Mouse (Mus musculus) granulocyte monocyte progenitor cell, adult 5-6 weeks (primary cell): ENCODE results near the gene Mif4gd. TPM values are rescaled to one million over a fixed set of nuclear protein-coding genes. Genes with fewer than 3 reads are reported as not detected.

Experiments
- ATAC-seq: replicated peaks from 2 replicates; pipeline ENCODE4 v1.8.0; 2016; ENCODE audit warnings: mild to moderate bottlenecking, moderate TSS enrichment, inconsistent platforms; ENCODE audit not compliant: poor library complexity, severe bottlenecking
- total RNA-seq, 2 experiments: library from RNA; stranded (forward) in 1 of 2; stranded (reverse) in 1 of 2; fragments of 200-712, 200-1000 nt in 1 of 2; fragments of >200 nt in 1 of 2; fragmentation: Nextera tagmentation in 1 of 2; gene quantifications; 2 replicates each; pipeline ENCODE4 v1.2.3; 2014 to 2017

Mif4gd gene
- total RNA-seq, 2 experiments from 2014 or later: 18.9 to 29.5 TPM

DNA sequence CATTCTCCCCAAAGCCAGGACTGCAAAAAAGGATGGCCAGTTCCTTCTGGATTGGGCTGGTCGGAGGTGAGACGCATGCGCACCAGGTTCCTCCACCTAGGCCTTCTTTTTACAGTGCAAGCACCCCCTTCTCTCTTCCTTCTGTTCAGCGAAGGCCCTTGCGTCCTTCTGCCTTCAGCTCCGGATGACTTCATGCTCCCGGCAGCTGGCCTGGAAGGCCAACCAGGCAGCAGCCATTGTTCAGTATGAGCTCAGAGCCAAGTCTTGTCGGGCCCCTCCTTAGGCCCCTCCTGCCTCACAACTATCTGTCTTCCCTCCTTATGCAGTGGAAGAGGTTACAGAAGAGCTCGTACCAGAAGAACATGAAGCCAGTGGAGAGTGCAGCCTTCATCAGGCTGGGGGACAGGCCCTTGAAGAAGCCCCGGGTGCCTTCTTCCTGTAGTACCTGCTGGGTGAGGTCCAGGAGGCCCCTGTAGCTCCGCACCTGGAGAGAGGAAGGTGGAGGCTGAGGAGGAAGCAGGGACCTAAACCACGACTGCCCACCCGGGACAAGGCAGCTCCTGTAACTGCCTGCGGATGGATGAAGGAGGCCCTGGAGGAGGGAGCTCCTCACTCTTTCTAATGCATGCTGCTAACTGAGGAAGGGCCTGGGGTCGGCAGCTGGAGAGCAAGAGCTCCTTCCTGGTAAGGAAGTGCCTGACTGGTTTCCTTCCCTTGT lies 2.5 kb upstream of the Mif4gd start:
- no peak for ATAC-seq

DNA sequence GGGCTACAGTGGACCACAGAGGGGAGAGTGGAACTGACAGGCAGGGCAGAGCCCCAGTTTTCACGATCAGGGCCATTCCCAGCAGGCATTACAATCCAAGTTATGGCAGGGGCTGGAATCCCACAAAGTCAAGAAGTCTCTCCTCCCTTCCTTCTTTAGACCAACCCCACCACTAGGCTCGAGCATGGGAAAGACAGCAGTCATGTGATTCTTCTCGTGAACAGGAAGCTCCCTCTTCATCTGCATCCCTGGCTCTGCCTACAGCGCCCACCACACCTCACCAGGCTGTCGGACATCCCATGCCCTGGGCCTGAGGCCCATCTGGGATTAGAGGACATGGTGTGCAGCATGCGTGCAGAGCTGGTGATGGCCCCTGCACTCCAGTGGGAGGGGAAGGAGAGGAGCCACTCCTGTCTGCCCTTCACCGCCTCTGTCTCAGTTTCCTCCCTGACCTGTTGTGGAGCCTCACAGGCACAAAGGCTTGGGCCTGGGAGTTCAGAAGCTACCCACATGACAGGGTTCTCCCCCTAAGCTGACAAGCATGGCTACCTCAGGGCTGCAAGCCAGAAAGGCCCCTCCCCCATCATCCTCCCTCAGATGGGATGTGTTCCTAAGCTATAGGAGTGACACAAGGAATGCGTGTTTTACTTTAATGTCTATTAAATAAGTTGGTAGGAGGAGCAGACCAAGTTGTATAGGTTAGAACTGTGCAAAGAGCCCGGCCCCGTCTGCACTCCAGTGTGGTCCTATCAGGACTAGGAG lies 1.8 kb upstream of the Mif4gd start:
- no peak for ATAC-seq

DNA sequence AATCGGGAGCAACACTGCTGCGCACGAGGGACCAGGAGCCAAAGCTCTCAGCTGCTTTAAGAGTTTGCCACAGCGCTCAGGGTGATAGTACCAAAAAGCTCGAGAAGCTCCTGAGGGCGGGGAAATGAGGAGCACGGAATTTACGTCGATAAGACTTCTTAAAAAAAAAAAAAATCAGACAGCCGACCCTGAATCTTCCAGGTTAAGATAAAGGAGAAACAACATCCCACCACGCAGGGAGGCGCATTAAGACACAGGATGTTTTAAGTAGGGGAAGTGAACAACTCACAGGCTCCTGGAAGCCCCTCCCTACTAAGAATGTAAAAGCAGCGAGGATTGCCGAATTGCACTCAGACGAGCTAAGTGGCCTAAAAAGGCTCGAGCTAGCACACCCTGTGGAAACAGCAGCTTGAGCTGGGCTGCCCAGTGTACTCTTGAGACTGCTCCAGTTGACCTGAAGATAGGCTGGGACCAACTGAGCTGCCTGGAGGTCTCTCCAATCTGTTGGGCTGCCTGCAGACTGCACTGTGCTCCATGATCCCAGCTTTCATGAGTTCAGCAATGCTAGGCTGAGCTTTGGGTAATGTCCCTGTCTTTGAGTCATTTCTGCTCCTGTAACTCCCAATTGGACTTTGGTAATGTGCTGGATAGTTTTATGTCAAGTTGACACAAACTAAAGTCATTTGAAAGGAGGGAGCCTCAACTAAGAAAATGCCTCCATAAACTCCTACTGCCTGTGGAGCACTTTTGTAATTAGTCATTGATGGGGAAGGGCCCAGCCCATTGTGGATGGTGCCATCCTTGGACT lies 573 bp upstream of the Mif4gd start:
- peak; percentile 60 for ATAC-seq

DNA sequence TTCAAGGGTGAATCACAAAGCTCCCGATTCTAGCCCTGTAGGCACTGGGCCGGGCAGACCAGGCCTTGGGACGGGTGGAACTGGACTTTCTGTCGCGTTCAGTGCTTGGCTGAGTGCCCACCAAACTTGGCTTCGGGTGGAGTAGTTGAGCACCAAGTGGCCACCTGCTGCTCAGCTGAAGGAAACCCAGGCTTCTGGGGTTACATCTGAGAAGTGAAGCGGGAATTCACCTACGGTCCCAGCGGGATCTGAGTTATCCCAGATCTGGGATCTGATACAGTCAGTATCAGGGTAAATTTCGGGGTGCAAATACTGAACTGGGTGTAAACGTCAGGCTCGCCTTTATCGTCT lies 735 bp downstream of the Mif4gd start:
- no peak for ATAC-seq

DNA sequence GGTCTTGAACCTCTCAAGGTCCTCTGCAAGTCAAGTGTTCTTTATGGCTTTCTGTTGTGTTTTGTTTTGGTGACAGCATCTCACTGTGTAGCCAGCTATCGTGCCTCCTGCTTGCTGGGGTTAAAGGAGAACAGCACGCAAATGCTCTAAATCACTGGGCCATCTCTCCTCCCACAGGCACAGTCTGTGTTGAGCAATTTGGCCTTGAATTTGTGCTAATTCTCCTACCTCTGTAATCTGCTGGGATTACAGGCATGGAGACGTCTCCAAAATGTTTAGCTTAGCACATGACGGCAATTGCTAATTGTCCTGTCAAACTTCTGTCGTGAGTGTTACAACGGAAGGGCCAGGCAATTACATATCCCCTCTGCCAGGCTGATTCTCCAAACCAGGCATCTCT lies 1.6 kb downstream of the Mif4gd start:
- no peak for ATAC-seq

DNA sequence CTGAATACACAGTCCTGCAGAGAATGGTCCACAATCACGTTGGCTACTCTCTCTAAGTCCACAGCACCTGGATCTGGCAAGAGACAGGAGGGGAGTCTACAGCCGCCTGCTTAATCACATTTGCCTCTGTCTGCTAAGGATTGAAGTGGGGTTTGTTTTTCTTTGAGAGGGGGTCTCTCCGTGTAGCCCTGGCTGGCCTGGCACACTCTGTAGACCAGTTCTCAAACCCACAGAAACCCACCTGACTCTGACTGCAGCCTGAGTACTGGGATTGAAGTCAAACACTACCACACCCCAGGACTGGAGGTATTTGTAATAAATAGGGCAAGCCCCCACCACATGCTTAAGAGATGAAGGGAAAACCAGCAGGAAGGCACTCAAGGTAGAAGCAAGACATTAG lies 3.2 kb downstream of the Mif4gd start:
- no peak for ATAC-seq

DNA sequence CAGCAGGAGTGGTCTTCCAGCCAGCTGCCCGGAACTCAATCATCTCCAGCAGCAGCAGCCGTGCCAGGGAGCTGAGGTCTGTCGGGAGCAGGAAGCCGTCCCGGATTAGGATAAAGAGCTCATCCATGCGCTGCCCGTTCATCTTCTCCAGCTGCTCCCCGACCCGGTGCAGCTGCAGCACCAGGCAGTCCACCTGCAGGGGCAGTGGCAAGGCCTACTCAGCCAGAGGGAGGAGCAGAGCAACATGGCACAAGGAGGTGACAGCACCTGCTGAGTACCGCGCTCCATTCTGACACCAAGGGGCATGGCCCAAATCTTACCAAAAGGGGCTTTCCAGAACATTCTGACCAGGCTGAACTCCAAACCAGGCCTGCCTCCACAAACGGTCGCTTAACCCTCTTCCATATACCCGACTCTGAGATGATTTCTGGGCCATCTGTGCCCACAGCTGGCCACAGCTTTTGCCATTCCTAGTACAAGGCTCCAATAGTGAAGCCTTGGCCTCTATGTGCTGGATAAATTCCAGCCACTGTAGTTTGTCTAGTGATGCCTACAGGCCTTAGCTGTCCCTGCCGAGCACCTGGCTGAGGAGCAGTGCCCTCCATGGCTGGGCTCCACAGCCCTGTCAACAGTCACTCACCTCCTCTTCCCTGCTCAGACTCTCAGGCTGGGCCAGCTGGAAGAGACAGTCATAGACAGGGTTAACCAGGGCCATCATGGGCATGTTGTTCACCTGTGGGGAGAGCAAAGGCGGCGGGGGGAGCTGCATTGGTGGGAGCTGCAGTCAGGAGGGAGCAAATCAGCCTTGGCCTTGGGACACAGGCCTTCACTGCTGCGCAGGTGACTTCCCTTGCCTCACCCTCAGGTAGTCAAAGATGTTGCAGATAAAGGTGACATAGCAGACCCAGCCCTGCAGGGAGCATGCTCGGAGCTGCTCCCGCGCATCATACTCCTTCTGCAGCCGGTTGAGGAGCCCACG lies 4.1 kb downstream of the Mif4gd start:
- ATAC-seq: no peak

DNA sequence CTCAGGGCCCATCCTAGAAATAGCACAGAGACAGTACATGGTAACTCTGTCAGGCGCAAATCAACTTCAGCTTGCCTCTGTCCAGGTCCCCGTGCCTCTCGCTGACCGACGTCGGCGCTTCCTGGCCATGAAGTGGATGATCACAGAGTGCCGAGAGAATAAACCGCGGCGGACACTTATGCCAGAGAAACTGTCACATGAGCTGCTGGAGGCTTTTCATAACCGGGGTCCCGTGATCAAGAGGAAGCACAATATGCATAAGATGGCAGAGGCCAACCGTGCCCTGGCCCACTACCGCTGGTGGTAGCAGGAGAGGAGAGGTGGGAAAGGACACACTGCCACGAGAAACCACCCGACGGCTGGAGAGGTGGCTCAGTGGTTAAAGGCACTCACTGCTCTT lies 6.0 kb downstream of the Mif4gd start:
- ATAC-seq: no peak

DNA sequence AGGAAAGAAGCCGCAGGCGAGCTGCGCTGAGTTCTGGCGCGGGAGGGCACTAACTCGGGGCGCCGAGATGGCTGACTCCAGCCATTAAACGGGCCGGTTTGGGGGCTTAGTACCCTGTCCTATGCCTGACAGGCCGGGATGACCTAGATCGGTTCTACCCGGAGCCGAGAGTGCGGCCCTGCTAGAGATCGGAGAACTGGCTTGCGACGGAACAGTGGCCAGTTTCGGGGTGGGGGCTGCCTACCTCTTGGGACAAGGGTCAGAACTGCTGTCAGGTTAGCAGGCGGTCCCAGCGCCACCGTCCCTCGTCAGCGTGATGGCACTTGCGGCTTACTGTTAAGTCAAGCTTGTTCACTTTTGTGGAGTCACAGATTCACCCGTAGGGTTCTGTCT lies 8.5 kb downstream of the Mif4gd start:
- 0 out of 2 replicates have a peak, but pooled peaks have one; percentile 7 for ATAC-seq

DNA sequence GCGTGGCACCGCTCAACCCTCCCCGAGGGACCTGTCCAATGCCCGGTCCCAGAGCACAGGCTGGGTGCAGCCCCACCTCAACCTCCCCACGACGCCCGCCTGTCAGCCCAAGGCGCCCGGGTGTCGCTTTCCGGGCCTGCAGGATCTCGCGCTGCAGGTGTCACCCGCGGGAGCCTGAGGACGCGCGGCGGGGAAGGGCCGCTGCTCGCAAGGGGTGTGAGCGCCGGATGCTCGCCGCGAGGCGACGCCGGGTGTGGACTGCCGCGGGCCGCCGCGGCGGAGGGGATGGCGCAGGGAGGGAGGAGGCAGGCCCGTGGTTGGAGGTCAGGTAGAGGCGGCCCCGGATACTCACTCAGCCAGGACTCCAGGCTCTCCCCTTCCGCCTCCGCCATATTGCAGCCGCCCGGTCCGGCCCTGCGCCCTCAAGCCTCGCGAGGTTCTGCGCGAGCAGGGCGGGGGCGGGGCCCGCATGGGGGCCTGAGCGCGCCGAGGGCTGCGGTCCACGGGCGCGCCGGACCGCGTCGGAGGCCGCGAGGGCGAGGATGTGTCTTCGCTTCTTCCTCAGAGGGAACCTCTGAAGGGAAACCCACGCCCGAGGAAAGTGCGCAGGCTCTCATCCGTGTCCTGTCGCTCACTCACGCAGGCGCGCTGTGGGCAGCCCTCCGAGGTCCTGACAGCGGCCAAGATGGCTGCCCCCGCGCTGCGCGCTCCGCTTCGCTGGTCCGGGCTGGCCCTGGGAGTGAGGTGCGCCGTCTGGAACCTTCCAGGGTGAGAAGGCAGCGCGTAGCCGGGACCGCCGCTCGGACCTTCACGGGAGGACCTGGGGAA lies 9.1 kb downstream of the Mif4gd start, which contains the start of the genes Mrps7 and Gga3:
Gene Mrps7 (plus strand): TSS at position 450 of the 828 bp plus-strand sequence.
Gene Gga3 (minus strand): TSS at position 576 of the 828 bp plus-strand sequence.
- ATAC-seq: peak; percentile 87

DNA sequence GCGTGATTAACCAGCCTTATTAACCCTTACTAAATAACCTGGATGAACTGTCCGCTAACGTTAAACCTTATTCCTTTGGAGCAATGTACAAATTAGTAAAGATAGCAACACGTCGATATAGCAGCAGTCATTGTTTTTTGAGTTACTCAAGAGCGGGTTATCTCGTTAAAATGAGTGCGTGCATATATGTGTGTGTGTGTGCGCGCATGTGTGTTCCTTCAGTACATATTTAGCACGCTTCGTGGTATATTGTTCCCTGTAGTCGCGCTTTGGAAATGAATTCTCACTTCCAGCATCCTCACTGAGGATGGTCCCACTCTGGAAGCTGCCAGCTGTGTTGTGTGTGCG lies 9.7 kb downstream of the Mif4gd start:
- ATAC-seq: no peak

DNA sequence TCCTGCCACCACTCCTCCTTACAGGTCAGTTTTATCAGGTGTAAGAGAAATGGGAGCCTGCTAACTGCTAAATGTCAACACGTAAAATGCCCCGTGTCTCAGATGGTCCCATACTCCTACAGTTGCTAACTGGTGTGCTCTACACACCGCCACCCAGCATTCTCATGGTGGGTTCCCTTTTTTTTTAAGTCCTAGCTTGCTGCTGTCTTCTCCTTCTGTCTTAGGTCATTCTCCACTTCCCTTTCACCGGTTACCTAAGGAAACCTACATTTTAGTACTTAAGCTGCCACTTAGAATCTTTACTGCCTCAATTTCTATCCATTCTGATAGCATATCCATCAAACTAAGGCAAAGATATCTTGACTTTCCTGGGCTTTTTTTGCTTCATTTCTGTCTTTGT lies 11.6 kb downstream of the Mif4gd start:
- peak; percentile 29 for ATAC-seq

DNA sequence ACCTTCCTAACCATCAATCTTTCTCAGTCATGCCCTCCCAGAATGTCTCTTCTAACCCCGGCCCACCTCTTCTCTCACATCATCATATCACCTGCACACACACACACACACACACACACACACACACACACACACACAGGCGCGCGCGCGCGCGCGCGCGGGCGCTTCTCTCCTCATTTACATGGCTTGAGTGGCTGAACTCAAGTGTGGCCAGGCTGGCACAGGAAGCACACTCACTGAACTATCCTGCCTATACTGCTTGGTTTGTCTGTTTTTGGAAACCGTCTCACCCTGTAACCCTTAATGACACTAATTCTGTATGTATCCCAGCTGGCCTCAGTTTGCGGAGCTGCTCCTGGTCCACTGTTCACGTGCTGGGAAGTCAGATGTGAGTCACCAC lies 12.0 kb downstream of the Mif4gd start:
- ATAC-seq: no peak

DNA sequence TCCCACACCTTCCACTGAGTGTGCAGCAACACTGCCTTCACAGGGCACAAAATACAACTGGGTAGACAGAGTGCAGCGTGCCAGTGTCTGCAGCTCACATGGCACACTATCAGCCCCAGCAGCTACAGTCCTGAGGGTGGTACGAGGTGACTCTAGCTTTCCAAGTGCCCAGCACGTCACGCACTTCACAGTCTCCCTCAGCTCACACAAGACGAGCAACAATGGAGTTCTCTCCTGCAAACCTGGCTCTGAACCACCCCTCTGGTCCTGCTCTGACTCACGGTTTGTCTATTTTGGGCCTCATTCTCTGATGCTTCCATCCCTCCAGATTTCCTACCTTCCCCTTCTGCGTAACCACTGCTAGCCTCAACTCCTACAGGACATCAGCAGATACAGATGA lies 13.0 kb downstream of the Mif4gd start:
- no peak for ATAC-seq

DNA sequence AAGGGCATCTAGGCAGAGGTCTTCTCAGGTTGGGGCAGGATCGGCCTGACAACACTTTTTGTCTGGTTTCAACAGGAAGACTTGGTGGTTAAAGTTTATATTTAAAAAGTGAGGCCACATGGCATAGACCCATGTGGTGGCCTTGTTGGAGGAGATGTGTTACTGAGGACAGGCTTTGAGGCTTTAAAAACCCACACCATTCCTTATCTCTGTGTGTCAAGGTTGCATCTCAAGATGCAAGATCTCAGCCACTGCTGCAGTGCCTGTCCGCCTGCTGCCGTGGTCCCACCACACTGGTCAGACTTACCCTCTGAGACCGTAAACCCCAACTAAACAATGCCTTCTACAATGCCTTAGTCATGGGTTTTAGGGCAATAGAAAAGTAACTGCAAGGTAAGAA lies 14.5 kb downstream of the Mif4gd start:
- no peak for ATAC-seq

DNA sequence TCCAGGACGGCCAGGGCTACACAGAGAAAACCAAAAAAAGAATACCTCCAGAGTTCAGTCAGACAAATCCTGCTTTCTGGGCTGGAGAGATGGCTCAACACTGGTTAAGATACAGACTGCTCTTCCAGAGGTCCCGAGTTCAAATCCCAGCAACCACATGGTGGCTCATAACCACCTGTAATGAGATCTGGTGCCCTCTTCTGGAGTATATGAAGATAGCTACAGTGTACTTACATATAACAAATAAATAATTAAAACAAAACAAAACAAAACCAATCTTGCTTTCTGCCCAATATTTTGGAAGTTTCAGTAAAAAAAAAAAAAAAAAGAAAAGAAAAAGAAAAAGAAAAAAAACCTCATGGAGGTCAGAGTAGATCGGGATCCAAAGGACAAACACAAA lies 17.6 kb downstream of the Mif4gd start:
- no peak for ATAC-seq

DNA sequence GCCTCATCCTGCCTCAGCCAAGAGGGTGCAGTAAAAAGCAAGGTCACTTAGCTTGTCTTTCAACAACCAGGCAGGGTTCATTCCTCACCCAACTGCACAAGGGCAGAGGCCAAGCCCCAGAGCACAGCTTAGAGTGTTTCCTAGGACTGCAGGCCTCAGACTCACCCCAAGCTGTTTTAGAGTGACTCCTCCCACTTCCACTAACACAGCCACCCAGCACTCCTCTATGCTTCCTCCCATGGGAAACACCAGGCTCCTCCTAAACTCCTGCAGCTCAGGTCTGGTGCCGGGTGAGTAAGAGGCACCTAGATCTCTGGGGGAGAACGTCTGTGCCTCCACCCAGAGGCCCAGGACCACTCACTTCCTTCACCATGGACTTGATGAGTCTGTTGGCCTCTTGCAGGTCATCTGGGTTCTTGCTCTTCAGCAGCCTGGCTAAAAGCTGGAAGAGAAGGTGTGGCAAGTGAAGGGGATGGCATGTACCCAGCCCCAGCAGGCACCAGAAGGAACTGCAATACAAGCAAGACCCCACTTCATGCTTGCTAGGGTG lies 22.2 kb downstream of the Mif4gd start:
- ATAC-seq: no peak

DNA sequence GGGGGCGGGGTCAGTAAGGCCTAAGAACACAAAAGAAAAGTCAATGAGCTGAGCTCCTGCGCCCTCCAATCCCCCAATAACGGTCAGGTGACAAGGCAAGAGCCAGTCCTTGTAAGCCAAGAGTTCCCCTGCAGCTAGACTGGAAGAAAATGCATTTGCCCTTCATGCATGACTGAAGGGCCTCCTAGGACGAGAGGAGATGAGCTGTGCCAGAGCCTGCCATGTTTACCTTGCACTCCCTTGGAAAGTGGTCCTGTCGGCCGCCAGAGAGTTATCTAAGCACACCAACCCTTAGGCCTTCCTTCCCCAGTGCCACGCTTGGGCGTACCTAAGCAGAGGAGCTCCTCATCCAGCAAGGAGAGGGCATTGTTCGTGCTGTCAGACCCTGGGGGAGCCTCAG lies 24.8 kb downstream of the Mif4gd start:
- ATAC-seq: no peak

DNA sequence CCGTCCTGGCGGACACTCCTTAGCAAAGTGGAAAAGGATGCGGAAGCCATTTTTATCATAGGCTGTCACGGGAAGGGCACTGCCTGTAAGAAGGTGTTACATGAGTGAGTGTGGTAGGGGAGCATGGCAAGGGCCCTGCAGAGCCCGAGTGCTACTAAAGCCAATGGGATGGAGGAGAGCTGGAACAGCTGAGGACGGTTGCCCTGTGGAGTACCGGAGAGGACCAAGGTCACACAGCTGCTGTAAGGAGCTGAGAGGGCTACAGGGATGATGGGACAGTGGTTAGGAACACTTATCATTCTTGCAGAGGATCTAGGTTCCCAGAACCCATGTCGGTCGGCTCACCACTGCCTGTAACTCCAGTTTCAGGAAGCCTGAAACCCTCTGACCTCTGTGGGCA lies 26.4 kb downstream of the Mif4gd start:
- ATAC-seq: no peak
